ENCODE assay signal across 13 mouse cellular contexts in genomic region chr10:23211381-23211780, GRCm38 (mm10).
"Had no signal": no experiment of that assay in that cellular context is flagged by ENCODE, and none has a peak within 500 bp of the region (broad histone marks: within the 10 kb centered on the region; RNA-seq: fewer than 3 reads in every experiment).

No protein-coding gene starts in this region.

- H3K27ac ChIP-seq: layer of hippocampus, adult 2 months; limb, embryonic 12.5 days; liver, embryonic 13.5 days; midbrain, embryonic 13.5 days; neural tube, embryonic 15.5 days had no signal

- DNase-seq: kidney, postnatal 10 days; kidney, postnatal 4 days; liver; liver, embryonic 13.5 days; liver, postnatal 0 days; lung, postnatal 36 days; spleen, adult 18-20 months; thymus, adult 18-20 months; thymus, postnatal 25 days had no signal

- H3K4me3 ChIP-seq: layer of hippocampus, adult 2 months; limb, embryonic 12.5 days; liver, embryonic 13.5 days; midbrain, embryonic 13.5 days; neural tube, embryonic 15.5 days had no signal
